Comparison of ENCODE assay signal across 14 mouse cellular contexts in the genomic region with DNA sequence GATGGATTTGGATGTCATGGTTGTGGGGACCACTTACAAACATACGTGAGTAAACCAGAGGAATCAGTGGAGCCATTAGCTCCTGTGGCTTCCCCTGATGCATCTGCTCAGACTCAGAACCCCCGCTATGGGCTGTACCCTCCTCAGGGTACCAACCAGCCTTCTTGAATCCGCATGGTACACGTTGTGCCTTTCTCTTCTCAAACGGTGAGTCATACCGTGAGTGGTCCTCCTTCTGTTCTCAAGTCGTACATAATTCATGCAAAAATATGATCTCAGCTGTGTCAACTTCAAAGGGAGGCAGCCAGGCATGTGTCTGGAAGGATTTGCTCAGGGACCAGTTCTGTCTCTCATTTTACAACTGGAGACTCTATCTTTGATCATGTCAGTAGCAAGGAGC. TPM values are rescaled to one million over a fixed set of nuclear protein-coding genes. Genes with fewer than 3 reads are reported as not detected.
DNase-seq lines count a peak whose midpoint lies in the region; ATAC-seq and TF ChIP-seq lines count a peak whose summit lies in the region.
"Had no signal": no experiment of that assay in that cellular context is flagged by ENCODE, and none has a peak within 500 bp of the region (broad histone marks: within the 10 kb centered on the region; RNA-seq: fewer than 3 reads in every experiment).

No protein-coding gene starts in this region.

- peaks cover 26% of the 10 kb centered on the region for H3K4me1 ChIP-seq in embryonic fibroblast, embryonic 13.5 days (ENCODE audit: control insufficient read depth, insufficient read depth, low read length)

- ATAC-seq in megakaryocyte-erythroid progenitor cell, adult 5-6 weeks (replicated peaks; ENCODE audit: low FRiP score, low TSS enrichment, poor library complexity, severe bottlenecking), result no peak

- no peak for TF ChIP-seq CTCF in embryonic fibroblast, embryonic 13.5 days (IDR thresholded peaks at IDR 0.05; ENCODE audit: borderline replicate concordance, insufficient read depth, low read length)

- peak overlapping the region; percentile 32 for H3K27ac ChIP-seq in embryonic fibroblast, embryonic 13.5 days (ENCODE audit: insufficient read depth, low read length)
- H3K27ac ChIP-seq: kidney, postnatal 0 days; limb, embryonic 13.5 days had no signal

- DNase-seq in left cerebral cortex, adult 11 months (ENCODE audit: low spot score), result peak; percentile 57
- DNase-seq in left cerebral cortex, postnatal 10 days (ENCODE audit: extremely low spot score in 1 of 2, low spot score in 2 of 2), result no peak
- DNase-seq in left cerebral cortex, adult 9 months (ENCODE audit: low spot score in 2 of 2), result peak; percentile 42 to 75
- DNase-seq in right cerebral cortex, postnatal 25 days, result peak; percentile 45
- DNase-seq in c-Kit-positive CD71-positive TER-119-positive erythroid progenitor cells, embryonic 14.5 days (ENCODE audit: low spot score), result no peak
- DNase-seq: adrenal gland, postnatal 36 days; cerebellum, postnatal 10 days; heart, postnatal 4 days; lung, embryonic 14.5 days had no signal

- TF ChIP-seq POLR2A in embryonic fibroblast, embryonic 13.5 days (IDR thresholded peaks at IDR 0.05; ENCODE audit: low read depth, low read length), result no peak

- no peak overlapping the region for H3K4me3 ChIP-seq in embryonic fibroblast, embryonic 13.5 days (ENCODE audit: insufficient read depth, low read length)
- H3K4me3 ChIP-seq: embryonic facial prominence, embryonic 13.5 days; limb, embryonic 13.5 days had no signal

- intact Hi-C loops in left cerebral cortex, postnatal 10 days (cut with DNase I), result no loop called here

RNA-seq across cellular contexts. Expression of gene Cers6, which starts 23.3 kb away (rescaled TPM):
- 10 to 100 TPM; 63.9 to 67.0 TPM for total RNA-seq in left cerebral cortex, postnatal 10 days (2021)
- 75.8 and 78.2 TPM in 2 replicates for polyA plus RNA-seq in embryonic fibroblast, embryonic 13.5 days (2011; ENCODE audit: insufficient read length, low read depth, missing spikeins)
- total RNA-seq in megakaryocyte-erythroid progenitor cell, adult 5-6 weeks (2014; fragmentation: Nextera tagmentation), result 0.79 and 2.8 TPM in 2 replicates
- total RNA-seq in megakaryocyte-erythroid progenitor cell, adult 5-6 weeks (2017), result 1.1 and 1.4 TPM in 2 replicates

Comparison
In these comparisons a context has a peak if more than half of its experiments do, and no peak if none do; other contexts are left out.
1. DNase-seq: peak in left cerebral cortex, adult 11 months (single experiment), left cerebral cortex, adult 9 months (2 of 2) and right cerebral cortex, postnatal 25 days (single experiment); none in left cerebral cortex, postnatal 10 days (0 of 2) and c-Kit-positive CD71-positive TER-119-positive erythroid progenitor cells, embryonic 14.5 days (single experiment).
2. RNA of gene Cers6, which starts 23.3 kb away (total RNA-seq): 63.9 to 67.0 TPM in left cerebral cortex, postnatal 10 days; 0.79 to 2.8 TPM in megakaryocyte-erythroid progenitor cell, adult 5-6 weeks; every median in the first group is over 10 times any median in the second.